Mouse (Mus musculus) c-Kit-positive CD71-positive TER-119-negative erythroid progenitor cells, embryonic 14.5 days (primary cell): ENCODE results near the gene Celf1.
"Not testable (repeated sequence)": the region's sequence is repeated elsewhere in the genome, so short reads cannot be mapped to it uniquely, and the experiment has no call there.

Experiments used
- DNase-seq: peaks from one replicate; pipeline ENCODE4 v3.0.0-alpha.2; 2013; ENCODE audit warnings: low read depth

Gene Celf1

DNA sequence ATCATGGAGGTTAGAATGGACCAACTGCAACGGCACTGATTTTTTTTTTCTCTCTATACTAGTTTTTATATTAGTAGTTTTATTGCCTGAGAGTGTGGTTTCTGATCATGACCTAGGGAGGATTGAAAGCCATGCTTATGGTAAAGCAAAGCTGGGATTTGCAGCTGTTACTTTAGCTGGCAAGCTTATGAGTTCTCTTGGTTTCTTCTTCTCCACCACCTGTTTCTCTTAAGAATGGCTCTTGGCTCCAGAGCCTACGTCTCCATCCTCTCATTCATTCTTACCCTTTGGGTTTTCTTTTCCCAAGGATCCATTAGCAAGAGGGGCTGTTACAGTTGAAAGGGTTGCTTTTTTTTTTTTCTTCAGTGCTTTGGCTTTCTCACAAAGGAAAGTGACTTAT is 1.6 kb downstream of the Celf1 start:
- DNase-seq = no peak

DNA sequence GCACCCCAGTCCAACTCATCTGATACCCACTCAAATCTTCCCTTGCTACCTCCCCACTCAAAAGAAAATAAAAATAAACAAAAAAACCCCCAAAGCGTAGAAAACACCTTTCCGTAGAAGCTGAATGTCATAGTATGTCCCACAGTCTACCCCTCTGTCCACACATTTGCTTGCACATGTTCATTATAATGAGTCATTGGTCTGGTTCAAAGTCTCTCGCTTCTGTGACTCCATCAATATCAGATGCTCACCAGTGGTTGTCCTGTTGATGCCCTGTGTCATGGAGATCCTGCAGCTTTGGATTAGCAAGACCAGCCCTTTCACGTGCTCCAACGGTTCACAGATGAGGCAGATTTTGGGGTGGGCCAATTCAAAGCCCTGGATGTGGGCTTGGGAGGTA is 10.0 kb downstream of the Celf1 start:
- DNase-seq = no peak

DNA sequence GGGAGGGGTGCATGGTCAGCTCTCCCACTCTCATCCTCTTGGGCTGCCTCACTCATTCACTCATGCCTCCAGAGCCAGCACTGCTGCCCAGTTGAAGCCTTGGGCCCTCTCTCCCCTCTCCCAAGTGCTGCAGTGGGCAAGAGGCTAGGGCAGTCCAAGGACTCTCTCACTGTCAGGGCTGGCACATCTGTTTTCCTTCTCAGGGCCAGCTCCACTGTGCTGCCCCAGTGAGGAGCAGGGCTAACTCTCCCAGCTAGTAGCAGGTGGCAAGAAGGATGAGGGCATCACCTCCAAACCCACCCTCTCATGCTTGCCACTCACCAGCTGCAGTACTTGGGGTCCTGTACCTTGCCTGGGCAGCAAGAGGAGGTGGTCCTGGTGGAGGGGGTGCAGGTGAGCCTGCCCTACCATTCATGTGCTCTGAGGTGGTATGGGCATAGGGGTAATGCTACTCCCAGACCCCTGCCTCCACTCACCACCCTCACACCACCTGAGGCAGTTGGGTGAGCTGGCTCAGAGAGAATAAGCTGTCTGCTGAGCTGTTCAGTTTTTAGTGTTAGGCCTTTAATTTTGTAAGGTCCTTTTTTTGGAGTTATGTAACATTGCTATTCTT is 10.5 kb downstream of the Celf1 start:
- DNase-seq = no peak

DNA sequence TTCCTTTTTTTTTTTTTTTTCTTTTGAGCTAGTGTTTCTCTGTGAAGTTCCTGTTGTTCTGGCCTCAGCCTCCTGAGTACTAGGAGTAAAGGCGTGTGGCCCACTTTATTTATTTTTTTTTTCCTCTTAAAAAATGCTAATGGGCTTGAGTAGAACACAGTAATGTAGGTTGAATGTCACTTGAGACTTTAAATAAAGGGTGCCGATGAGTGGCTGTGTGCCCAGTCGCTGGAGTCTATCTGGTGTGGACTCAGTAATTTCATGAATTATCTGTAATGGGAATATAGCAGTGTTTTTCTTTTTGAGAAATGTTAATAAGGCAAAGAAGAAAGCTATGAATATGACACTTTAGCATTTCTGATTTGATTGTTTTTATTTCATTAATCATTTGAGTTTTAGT is 13.3 kb downstream of the Celf1 start:
- no peak for DNase-seq

DNA sequence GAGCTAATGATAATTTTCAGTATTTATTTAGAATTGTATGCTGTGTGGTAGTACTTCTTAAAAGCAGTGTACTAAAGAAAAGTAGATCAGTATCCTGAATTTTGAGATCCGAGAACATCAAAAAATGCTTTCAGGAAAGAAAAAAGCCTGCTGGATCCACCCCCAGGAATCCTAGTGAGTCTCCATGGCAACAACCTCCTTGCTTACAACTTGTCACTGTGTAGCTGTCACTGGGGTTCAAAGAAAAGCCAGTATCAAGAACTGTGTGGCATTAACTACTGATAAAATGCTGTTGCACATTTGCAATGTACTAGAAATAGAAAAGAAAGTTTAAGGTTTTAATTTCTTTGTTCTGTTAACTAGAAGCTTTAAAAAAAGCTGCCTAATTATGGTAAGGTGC is 15.9 kb downstream of the Celf1 start:
- no peak for DNase-seq

DNA sequence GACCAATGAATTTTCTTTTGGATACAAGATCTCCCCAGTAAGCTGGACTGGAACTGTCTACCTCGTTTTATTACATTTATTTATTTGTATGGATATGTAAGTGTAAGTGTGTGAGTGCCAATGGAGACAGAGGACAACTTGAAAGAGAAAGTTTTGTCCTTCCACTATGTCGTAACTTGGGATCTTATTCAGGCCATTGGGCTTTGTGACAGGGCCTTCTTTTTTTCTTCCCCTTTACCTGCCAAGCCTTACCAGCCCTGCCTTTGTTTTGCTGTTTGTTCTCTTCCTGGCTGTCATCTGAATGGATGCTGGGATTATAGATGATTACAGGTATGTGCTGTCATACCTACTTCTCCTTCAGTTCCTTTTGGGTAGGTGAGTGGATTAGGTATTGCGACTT is 18.7 kb downstream of the Celf1 start:
- DNase-seq = no peak

DNA sequence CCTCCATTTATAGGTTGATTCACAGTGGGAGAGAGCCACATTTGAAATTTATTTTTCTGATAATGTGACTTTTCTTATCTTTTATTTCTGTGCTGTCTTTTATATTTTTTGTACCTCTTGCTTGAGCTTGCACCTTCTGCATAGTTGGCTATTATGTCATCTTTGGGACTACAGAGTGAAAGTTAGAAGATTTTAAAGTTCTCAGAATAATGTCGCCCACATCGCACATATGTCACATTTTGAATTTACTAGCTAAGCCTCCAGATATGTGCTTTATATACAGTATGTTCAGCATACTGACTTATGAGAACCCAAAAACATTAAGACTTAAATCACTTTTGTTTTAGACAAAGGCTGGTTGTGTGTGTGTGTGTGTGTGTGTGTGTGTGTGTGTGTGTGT is 19.8 kb downstream of the Celf1 start:
- no peak for DNase-seq

DNA sequence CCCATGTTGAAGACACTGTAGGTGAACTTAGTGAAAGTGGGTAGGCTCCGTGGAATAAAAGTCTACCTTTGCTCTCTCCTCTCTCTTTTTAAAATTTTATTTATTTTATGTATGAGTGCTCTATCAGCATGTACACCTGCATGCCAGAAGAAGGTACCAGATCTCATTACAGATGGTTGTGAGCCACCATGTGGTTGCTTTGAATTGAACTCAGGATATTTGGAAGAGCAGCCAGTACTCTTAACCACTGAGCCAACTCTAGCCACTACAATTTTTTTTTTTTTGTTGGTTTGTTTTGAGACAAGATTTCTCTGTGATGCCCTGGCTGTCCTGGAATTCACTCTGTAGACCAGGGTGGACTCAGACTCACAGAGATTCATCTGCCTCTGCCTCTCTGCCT is 23.1 kb downstream of the Celf1 start:
- no peak for DNase-seq

DNA sequence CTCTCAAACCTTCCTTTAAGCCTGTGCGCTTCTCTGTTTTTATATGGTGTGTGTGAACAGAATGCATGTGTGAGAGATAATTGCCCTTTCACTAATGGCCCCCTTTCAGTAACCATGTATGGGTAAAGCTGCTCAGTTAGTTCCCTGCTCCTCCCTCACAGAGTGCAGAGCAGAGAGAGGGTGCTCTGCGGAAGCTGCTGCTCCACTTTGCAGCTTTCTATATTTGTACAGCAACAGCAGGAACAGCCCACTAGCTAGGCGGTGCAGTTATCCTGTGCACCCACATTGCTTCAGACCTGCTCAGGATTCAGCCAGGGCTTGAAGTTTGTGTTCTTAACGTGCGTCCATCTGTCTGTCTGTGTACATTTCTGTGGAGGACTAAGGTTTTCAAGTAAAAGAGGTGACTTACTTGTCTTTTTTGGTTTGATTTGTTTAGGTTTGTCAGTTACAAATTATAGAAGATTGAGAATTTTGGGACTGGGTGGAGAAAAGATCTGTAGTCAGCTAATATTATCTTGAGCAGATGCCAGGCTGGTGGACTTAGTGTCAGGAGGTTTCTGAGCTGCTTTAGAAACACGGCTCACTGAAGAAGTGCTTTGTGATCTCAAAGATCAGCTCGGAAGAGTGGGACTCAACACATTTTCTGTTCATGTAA is 24.8 kb downstream of the Celf1 start:
- DNase-seq = peak; percentile 38

DNA sequence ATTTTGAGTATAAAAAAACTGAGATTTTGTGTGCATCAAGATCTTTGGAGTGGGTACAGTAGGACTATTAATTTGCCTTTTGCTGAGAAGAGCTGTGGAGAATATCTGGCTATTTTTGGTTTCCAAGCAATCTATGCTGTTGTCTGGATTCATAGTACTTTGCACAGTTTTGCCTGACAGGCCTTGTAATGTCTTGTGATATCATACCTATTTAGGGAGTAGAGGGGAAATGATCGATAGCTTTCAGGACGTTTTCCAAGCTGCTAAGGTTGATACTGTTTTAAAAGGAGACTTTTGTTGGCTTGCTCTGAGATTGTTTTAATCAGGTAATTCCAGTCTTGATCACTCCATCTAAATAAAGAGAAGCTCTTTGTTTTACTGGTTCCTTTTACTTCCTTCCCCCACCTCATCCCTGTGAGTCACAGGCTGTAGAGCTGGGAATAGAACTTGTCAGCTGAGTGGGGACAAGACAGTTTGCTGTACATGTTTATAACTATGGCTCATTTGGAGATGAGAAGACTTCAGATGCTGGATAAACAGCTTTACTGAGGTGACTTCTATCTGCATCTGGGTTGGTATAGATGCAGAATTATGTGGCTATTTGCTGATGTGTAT is 25.4 kb downstream of the Celf1 start:
- no peak for DNase-seq

DNA sequence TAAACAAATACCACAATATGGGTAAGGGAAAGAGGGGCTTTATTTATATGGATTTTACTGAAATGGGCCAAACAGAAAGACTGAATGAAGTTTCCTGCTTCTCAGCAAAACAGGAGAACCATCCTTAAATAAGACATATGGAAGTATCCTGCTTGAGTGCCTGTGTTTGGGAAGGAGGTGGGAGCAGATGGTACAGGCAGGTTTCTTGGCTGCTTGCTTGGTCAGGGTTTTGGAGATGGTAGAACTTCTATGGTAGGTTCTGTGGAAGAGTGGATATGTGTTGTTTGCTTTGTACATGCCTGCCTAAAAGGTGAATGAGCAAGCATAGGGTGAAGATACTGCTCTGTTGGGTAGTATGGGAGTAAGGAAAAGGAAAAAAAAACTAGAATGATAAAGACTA is 30.4 kb downstream of the Celf1 start:
- DNase-seq = no peak

DNA sequence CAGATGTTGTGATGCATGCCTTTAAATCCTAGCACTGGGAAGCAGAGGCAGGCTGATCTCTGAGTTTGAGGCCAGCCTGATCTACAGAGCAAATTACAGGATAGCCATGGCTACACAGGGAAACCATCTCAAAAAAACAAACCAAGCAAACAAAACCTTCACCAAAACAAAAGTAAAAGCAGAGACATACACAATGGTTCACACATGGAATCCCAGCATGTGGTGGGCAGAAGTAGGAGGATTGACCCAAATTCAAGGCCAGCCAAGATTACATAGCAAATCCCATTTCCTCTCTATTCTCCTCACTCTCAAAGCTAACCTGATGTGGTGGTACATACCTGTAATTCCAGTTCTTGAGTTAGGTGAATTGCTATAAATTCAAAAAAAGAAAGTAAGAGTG is 33.9 kb downstream of the Celf1 start:
- DNase-seq = no peak

DNA sequence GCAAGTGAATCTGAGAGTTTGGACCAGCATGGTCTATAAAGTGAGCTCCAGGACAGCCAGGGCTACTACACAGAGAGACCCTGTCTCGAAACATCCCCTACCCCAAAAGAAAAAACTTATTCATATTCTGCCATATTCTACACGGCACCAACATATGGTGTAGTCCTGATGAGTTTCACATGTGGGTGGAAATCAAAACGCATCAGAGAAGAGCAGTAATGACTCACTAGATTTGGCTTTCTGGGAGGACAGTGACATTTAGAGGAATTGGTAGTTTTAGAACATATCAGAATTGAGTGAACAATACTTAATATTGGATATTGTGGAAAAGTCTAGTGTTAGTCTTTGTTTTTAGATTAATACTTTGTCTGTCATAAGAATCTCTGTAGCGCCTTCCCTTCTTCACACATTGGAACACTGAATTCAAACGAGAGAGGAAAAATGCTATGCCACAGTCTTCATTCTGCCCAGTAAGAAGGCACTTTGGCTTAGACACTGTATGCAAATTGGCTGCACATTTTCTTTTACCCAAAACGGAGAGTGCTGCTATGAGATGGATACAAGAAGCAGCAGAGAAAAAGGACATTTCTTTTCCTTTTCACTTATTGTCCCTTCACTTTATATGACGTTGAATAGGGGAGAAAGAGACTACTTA is 35.1 kb downstream of the Celf1 start:
- DNase-seq = no peak

DNA sequence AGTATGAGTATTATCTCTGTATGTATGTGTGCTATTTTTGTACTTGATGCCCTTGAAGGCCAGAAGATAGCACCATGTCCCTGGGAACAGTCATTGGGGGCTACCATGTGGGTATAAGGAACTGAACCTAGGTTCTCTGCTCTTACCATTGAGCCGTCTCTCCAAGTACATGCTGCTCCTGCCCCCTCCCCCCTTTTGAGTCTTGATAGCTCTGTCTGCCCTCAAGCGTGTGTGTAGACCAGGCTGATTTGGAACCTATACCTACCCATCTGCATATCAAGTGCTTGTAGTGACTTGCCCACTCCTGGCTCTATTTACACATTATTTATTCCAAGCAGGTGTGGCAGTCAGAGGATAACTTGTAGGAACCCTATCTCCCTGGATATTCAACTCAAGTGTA is 36.4 kb downstream of the Celf1 start:
- DNase-seq = no peak

DNA sequence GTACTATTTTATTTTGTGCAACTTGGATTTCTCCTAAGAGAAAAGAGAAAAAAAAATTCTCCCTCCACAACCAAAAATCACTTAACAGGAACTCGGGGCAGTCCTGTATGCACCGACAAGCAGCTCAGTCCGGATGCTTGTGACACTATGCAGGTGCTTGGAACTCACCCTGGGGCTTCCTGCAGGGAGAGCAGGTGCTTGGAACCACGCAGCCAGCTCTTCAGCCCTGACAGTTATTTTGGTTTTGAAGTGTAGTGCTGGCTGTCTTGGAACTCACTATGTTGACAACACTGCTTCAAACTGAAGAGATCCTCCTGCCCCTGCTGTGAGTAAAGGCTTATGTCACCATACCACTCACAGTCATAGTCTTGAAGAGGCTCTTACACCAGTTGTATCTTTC is 37.1 kb downstream of the Celf1 start:
- DNase-seq = no peak

DNA sequence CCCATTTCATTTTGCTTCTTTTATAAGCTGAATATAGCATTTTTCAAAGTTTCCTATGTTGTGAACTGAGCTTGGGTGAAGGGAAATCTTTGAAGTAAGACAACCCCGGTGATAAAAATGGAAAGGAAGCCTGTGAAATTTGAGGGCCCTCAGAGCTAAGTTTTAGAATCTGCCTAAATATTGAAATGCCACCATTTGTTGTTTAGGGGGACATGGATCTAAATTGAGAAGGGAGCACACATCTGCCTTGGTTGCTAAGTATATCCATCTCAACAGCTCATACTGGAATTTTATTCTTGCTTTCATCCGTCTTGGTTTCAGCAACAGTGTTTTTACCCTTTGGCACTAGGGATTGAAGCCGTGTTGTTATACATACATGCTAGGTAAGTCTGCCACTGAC is 45.9 kb downstream of the Celf1 start:
- DNase-seq = no peak

DNA sequence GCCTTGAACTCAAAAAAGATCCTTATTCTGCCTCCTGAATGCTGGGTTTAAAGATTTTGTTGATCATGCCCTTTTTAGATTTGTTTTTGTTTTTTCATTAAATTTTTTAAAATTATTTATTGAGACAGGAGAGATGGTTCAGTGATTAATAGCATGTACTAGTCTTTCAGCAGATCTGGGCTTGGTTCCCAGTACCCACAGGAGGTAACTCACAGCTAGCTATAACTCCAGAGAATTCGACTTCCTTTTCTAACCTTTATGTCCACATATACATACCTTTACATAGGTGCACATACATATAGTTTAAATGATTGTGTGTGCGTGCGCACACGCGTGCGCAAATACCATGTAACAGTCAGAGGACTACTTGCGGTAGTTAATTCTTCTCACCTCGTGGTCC is 68.4 kb downstream of the Celf1 start:
- DNase-seq = no peak

DNA sequence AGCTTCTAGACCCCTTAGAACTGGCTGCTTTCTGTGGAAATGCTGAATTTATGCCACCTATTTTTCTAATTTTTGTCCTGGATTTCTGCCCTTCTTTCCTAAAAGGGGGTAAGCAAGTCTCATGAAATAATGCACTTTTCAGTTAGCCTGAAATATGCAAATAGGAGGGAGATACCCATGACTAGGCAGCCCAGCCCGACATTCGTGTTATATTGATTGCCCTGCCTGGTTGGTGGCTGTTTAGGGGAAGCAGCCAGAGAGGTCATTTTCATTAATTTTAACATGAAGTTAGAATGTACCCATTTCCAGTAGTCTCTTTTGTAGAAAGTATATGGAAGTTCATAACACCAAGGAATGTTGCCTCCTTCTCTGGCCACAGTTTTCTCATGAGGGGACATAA is 73.7 kb downstream of the Celf1 start:
- DNase-seq = no peak

DNA sequence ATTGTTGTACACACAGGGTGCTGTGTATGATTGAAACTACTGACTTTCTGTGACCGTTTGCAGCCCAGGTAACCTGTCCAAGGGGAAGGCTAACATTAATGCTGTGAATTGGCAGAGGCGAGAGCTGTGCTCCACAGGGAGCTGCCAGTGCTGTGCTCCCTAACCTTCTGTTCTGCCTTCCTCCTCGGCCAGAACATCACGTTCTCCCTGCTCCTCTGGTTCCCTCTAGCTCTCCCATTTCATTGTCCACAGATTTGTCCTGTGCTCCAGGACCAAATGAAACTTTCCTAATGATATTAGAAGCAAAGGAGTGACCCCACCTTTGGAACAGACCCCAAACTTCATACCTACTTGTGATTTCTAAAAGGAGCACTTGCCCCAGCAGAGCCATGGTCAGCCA is 75.2 kb downstream of the Celf1 start:
- no peak for DNase-seq

DNA sequence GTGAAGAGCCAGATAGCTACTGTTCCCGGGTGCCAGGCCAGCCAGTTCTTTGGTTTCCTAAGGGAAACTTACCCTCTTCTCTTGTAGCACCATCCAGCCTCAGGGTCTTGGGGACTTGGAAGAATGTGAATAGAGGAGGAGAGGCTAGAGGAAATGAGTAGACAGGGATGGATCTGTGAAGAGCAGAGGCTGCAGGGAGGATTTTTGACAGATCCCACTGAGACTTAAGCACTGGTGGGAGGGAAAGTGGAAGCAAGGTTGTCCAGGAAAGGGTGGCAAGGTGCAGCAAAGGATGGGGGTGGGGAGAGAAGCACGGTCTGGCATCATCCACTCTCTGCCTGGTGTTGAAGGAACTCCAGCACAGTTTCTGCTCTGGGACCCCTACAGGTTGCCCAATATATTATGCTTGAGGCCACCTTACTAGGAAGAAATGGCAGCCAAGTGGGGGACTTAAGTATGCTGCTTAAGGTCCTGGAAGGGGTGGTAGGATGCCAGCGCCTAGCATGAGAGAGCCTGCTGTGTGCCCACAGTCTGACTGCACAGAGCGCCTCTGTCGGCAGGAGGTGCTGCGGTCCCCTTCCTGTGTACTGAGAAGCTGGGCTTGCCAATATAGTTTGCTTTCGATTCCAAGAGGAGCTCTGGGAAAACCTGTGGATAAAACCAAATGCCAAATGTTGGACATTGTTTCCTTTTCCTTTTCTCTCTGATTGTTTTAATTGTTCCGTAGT is 78.0 kb downstream of the Celf1 start:
- no peak for DNase-seq

DNA sequence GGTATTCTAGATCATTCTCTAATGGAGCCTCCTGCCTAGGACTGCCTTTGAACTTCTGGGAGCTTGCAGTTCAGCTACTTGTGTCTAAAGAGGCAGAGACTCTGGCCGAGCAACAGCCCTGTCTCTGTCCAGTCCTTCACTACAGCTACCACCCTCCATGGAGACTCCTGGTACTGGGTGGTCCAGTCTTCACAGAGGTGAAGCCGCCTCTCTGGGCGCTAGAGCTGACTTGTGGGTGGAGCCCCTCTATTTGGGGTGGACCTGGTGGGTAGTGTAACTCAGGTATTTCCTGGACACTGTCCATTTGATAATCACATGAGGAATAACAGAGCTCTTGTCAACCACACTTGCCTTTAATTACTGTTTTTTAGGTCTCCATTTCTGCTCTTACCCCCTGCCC is 79.7 kb downstream of the Celf1 start:
- DNase-seq = no peak

DNA sequence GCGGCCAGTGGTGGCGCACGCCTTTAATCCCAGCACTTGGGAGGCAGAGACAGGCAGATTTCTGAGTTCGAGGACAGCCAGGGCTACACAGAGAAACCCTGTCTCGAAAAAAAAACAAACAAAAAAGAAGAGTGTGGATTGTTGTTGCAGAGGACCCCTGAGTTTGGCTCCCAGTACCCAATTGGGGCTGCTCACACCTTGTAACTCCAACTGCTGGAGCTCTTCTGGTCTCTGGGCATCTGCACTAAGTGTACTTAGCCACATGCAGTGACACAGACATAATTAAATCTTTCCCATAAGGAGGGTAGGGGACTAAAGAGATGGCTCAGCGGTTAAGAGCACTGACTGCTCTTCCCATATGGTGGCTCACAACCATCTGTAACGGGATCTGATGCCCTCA is 82.1 kb downstream of the Celf1 start:
- DNase-seq = not testable (repeated sequence)

DNA sequence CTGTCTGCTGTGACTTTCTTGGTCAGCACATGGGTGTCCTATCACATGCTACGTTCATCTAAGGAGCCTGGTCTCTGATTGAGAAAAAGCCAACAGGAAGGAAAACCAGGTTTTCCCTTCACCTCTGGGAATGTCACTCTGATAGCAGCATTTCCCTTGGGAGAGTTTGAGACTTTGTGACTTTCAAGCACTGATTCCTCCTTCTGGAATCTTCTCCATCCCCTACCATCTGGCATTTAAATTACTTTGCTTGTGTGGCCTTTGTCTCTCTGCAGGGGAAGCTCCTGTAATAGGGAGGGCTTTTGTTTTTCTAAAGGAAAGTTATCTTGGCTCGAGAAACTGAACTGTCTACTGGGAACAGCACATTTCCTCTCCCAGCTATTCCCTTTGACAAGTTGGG is 82.9 kb downstream of the Celf1 start:
- DNase-seq = no peak
